In genomic region chr7:19093174-19093521, GRCm38 (mm10) we compare ENCODE assay signal across 8 mouse cellular contexts. TPM values are rescaled to one million over a fixed set of nuclear protein-coding genes. Genes with fewer than 3 reads are reported as not detected.
DNase-seq lines count a peak whose midpoint lies in the region; ATAC-seq and TF ChIP-seq lines count a peak whose summit lies in the region.

No protein-coding gene starts in this region.

- no peaks in the 10 kb centered on the region for H3K9me3 ChIP-seq in forebrain, embryonic 11.5 days (ENCODE audit: control insufficient read depth, low read length)
- H3K9me3 ChIP-seq in heart, postnatal 0 days (replicated peaks; ENCODE audit: control insufficient read depth, low read length), result no peaks in the 10 kb centered on the region
- no peaks in the 10 kb centered on the region for H3K9me3 ChIP-seq in liver, postnatal 0 days (ENCODE audit: low read length)
- no peaks in the 10 kb centered on the region for H3K9me3 ChIP-seq in neural tube, embryonic 13.5 days

- 0% methylated on average over 12 of the region's 15 CpGs for WGBS in bone marrow, adult 2 months
- 0% methylated on average over 15 of the region's 15 CpGs for WGBS in forebrain, embryonic 11.5 days
- 2% methylated on average over 15 of the region's 15 CpGs for WGBS in heart, postnatal 0 days
- WGBS in liver, postnatal 0 days (ENCODE audit: insufficient replicate concordance), result 1% methylated on average over 13 of the region's 15 CpGs
- WGBS in neural tube, embryonic 13.5 days, result under 1% methylated on average over 14 of the region's 15 CpGs

- peak overlapping the region; percentile 95 for H3K4me2 ChIP-seq in forebrain, embryonic 11.5 days (ENCODE audit: low read depth, low read length, severe bottlenecking)
- peak overlapping the region; percentile 90 for H3K4me2 ChIP-seq in heart, postnatal 0 days (ENCODE audit: low read depth, low read length)
- peak overlapping the region; percentile 99 for H3K4me2 ChIP-seq in liver, postnatal 0 days (ENCODE audit: low read depth, low read length)
- H3K4me2 ChIP-seq in neural tube, embryonic 13.5 days, result peak overlapping the region; percentile 95

- peaks cover 13% of the 10 kb centered on the region for H3K27me3 ChIP-seq in forebrain, embryonic 11.5 days (ENCODE audit: control insufficient read depth, insufficient read depth, low read length)
- no peaks in the 10 kb centered on the region for H3K27me3 ChIP-seq in heart, postnatal 0 days (ENCODE audit: control insufficient read depth, insufficient read depth, low read length)
- peaks cover 52% of the 10 kb centered on the region for H3K27me3 ChIP-seq in liver, postnatal 0 days (ENCODE audit: insufficient read depth, low read length)
- H3K27me3 ChIP-seq in neural tube, embryonic 13.5 days, result peaks cover 42% of the 10 kb centered on the region

- no peak for TF ChIP-seq POLR2A in bone marrow, adult 2 months (IDR thresholded peaks at IDR 0.05; ENCODE audit: borderline replicate concordance, control insufficient read depth, low read depth, low read length)

- peak; percentile 90 for TF ChIP-seq CTCF in bone marrow, adult 2 months (IDR thresholded peaks at IDR 0.05; ENCODE audit: control insufficient read depth, insufficient read depth, low read length)
- TF ChIP-seq CTCF in heart, postnatal 0 days (IDR thresholded peaks at IDR 0.05; ENCODE audit: low read depth), result peak; percentile 89
- TF ChIP-seq CTCF in liver, postnatal 0 days (IDR thresholded peaks at IDR 0.05; ENCODE audit: low read depth), result peak; percentile 95

- peak; percentile 80 to 85 for DNase-seq in CD8-positive naive resting alpha-beta T cell, adult 2 months (ENCODE audit: low read depth in 2 of 2, low spot score in 2 of 2)
- peak; percentile 92 for DNase-seq in forebrain, embryonic 11.5 days (ENCODE audit: low spot score)
- DNase-seq in heart, postnatal 0 days (ENCODE audit: low spot score), result peak; percentile 72
- DNase-seq in kidney, postnatal 25 days, result peak; percentile 90 to 93
- DNase-seq in liver, postnatal 0 days, result peak; percentile 90
- peak; percentile 93 for DNase-seq in testis, postnatal 10 days (ENCODE audit: low spot score)

- peak overlapping the region; percentile 56 for H3K9ac ChIP-seq in forebrain, embryonic 11.5 days (ENCODE audit: low read length)
- H3K9ac ChIP-seq in heart, postnatal 0 days (replicated peaks; ENCODE audit: low read depth, low read length), result no peak overlapping the region
- H3K9ac ChIP-seq in liver, postnatal 0 days (replicated peaks), result 0 out of 2 replicates have a peak overlapping the region, but pooled peaks have one; percentile 31
- H3K9ac ChIP-seq in neural tube, embryonic 13.5 days, result peak overlapping the region; percentile 56

- H3K36me3 ChIP-seq in forebrain, embryonic 11.5 days (ENCODE audit: control insufficient read depth, insufficient read depth, low read length), result no peaks in the 10 kb centered on the region
- peaks cover 37% of the 10 kb centered on the region for H3K36me3 ChIP-seq in heart, postnatal 0 days (replicated peaks; ENCODE audit: control insufficient read depth, insufficient read depth, low read length)
- peaks cover 2% of the 10 kb centered on the region; the same call in 1 of the 2 replicates for H3K36me3 ChIP-seq in liver, postnatal 0 days (replicated peaks; ENCODE audit: insufficient read depth, low read length)
- H3K36me3 ChIP-seq in neural tube, embryonic 13.5 days, result peaks cover 37% of the 10 kb centered on the region

- TF ChIP-seq EP300 in heart, postnatal 0 days (IDR thresholded peaks at IDR 0.05; ENCODE audit: low read depth), result no peak
- no peak for TF ChIP-seq EP300 in liver, postnatal 0 days (IDR thresholded peaks at IDR 0.05; ENCODE audit: low read depth)

- no peak overlapping the region for H3K27ac ChIP-seq in bone marrow, adult 2 months (ENCODE audit: control insufficient read depth, insufficient read depth, low read depth, low read length, poor library complexity)
- peak overlapping the region; percentile 76 for H3K27ac ChIP-seq in forebrain, embryonic 11.5 days (ENCODE audit: low read depth, low read length)
- peak overlapping the region; percentile 36; the same call in 1 of the 2 replicates for H3K27ac ChIP-seq in heart, postnatal 0 days (ENCODE audit: low read depth)
- H3K27ac ChIP-seq in liver, postnatal 0 days (ENCODE audit: low read depth), result peak overlapping the region; percentile 61
- H3K27ac ChIP-seq in neural tube, embryonic 13.5 days (replicated peaks), result peak overlapping the region; percentile 78

- H3K4me3 ChIP-seq in bone marrow, adult 2 months (replicated peaks; ENCODE audit: control insufficient read depth, low read depth, low read length), result peak overlapping the region; percentile 34
- peak overlapping the region; percentile 72 for H3K4me3 ChIP-seq in forebrain, embryonic 11.5 days (ENCODE audit: low read depth, low read length)
- H3K4me3 ChIP-seq in heart, postnatal 0 days (ENCODE audit: low read depth, low read length), result peak overlapping the region; percentile 63
- peak overlapping the region; percentile 68 for H3K4me3 ChIP-seq in liver, postnatal 0 days (ENCODE audit: low read depth, low read length)
- H3K4me3 ChIP-seq in neural tube, embryonic 13.5 days, result peak overlapping the region; percentile 59

- ATAC-seq in forebrain, embryonic 11.5 days (replicated peaks; ENCODE audit: low FRiP score), result peak; percentile 44
- peak; percentile 59 for ATAC-seq in heart, postnatal 0 days (ENCODE audit: insufficient read depth, low read depth)
- ATAC-seq in liver, postnatal 0 days, result peak; percentile 66
- ATAC-seq in neural tube, embryonic 13.5 days (ENCODE audit: low read depth), result peak; percentile 45

- H3K4me1 ChIP-seq in bone marrow, adult 2 months (ENCODE audit: control insufficient read depth, insufficient read depth, low read length), result peaks cover 2% of the 10 kb centered on the region; the same call in 1 of the 2 replicates
- H3K4me1 ChIP-seq in forebrain, embryonic 11.5 days (replicated peaks; ENCODE audit: control insufficient read depth, insufficient read depth, low read length), result peaks cover 33% of the 10 kb centered on the region
- H3K4me1 ChIP-seq in heart, postnatal 0 days (ENCODE audit: control insufficient read depth, insufficient read depth), result peaks cover 28% of the 10 kb centered on the region
- peaks cover 26% of the 10 kb centered on the region for H3K4me1 ChIP-seq in liver, postnatal 0 days (ENCODE audit: insufficient read depth)
- peaks cover 58% of the 10 kb centered on the region for H3K4me1 ChIP-seq in neural tube, embryonic 13.5 days (replicated peaks)

RNA-seq across cellular contexts. Expression of gene Six5, which starts 1.2 kb away (rescaled TPM):
- 4.7 and 6.5 TPM in 2 replicates for polyA plus RNA-seq in bone marrow, adult 2 months (2011; ENCODE audit: insufficient read depth, insufficient read length, low replicate concordance, missing spikeins)
- 9.9 and 10.8 TPM in 2 replicates for polyA plus RNA-seq in forebrain, embryonic 11.5 days (2014; fragmentation: Nextera tagmentation; extraction: Ambion mirVana)
- 19.0 and 21.0 TPM in 2 replicates for total RNA-seq in heart, postnatal 0 days (2014; rRNA removed; ENCODE audit: low replicate concordance)
- 3.8 and 4.0 TPM in 2 replicates for polyA plus RNA-seq in heart, postnatal 0 days (2015; fragmentation: Nextera tagmentation; extraction: Ambion mirVana)
- 0.78 and 0.82 TPM in 2 replicates for polyA plus RNA-seq in liver, postnatal 0 days (2015; fragmentation: Nextera tagmentation; extraction: Ambion mirVana)
- 2.5 and 3.2 TPM in 2 replicates for polyA plus RNA-seq in neural tube, embryonic 13.5 days (2015; fragmentation: Nextera tagmentation; extraction: Ambion mirVana)

RNA-seq across cellular contexts. Expression of gene Dmpk, which starts 9.5 kb away (rescaled TPM):
- 25.8 and 42.6 TPM in 2 replicates for polyA plus RNA-seq in bone marrow, adult 2 months (2011; ENCODE audit: insufficient read depth, insufficient read length, low replicate concordance, missing spikeins)
- 12.4 and 13.8 TPM in 2 replicates for polyA plus RNA-seq in forebrain, embryonic 11.5 days (2014; fragmentation: Nextera tagmentation; extraction: Ambion mirVana)
- 184 and 253 TPM in 2 replicates for total RNA-seq in heart, postnatal 0 days (2014; rRNA removed; ENCODE audit: low replicate concordance)
- 97.0 and 98.5 TPM in 2 replicates for polyA plus RNA-seq in heart, postnatal 0 days (2015; fragmentation: Nextera tagmentation; extraction: Ambion mirVana)
- polyA plus RNA-seq in liver, postnatal 0 days (2015; fragmentation: Nextera tagmentation; extraction: Ambion mirVana), result 14.2 and 17.6 TPM in 2 replicates
- polyA plus RNA-seq in neural tube, embryonic 13.5 days (2015; fragmentation: Nextera tagmentation; extraction: Ambion mirVana), result 10.5 and 10.7 TPM in 2 replicates

RNA-seq across cellular contexts. Expression of gene Dmwd, which starts 17.1 kb away (rescaled TPM):
- polyA plus RNA-seq in bone marrow, adult 2 months (2011; ENCODE audit: insufficient read depth, insufficient read length, low replicate concordance, missing spikeins), result 21.4 and 27.7 TPM in 2 replicates
- polyA plus RNA-seq in forebrain, embryonic 11.5 days (2014; fragmentation: Nextera tagmentation; extraction: Ambion mirVana), result 20.9 and 25.4 TPM in 2 replicates
- total RNA-seq in heart, postnatal 0 days (2014; rRNA removed; ENCODE audit: low replicate concordance), result 71.6 and 76.4 TPM in 2 replicates
- polyA plus RNA-seq in heart, postnatal 0 days (2015; fragmentation: Nextera tagmentation; extraction: Ambion mirVana), result 10.6 and 10.9 TPM in 2 replicates
- polyA plus RNA-seq in liver, postnatal 0 days (2015; fragmentation: Nextera tagmentation; extraction: Ambion mirVana), result 3.2 and 4.6 TPM in 2 replicates
- 25.1 and 26.0 TPM in 2 replicates for polyA plus RNA-seq in neural tube, embryonic 13.5 days (2015; fragmentation: Nextera tagmentation; extraction: Ambion mirVana)

RNA-seq across cellular contexts. Expression of gene Gm4969, which starts 25.0 kb away (rescaled TPM):
- not detected in 2 replicates for polyA plus RNA-seq in bone marrow, adult 2 months (2011; ENCODE audit: insufficient read depth, insufficient read length, low replicate concordance, missing spikeins)
- 1.2 and 1.4 TPM in 2 replicates for polyA plus RNA-seq in forebrain, embryonic 11.5 days (2014; fragmentation: Nextera tagmentation; extraction: Ambion mirVana)
- total RNA-seq in heart, postnatal 0 days (2014; rRNA removed; ENCODE audit: low replicate concordance), result 0.19 and 0.69 TPM in 2 replicates
- polyA plus RNA-seq in heart, postnatal 0 days (2015; fragmentation: Nextera tagmentation; extraction: Ambion mirVana), result 0.21 and 0.38 TPM in 2 replicates
- 0.17 TPM in 1 of 2 replicates, not detected in the other for polyA plus RNA-seq in liver, postnatal 0 days (2015; fragmentation: Nextera tagmentation; extraction: Ambion mirVana)
- 2.1 and 2.3 TPM in 2 replicates for polyA plus RNA-seq in neural tube, embryonic 13.5 days (2015; fragmentation: Nextera tagmentation; extraction: Ambion mirVana)

RNA-seq across cellular contexts. Expression of gene Fbxo46, which starts 26.5 kb away (rescaled TPM):
- 3.9 and 4.8 TPM in 2 replicates for polyA plus RNA-seq in bone marrow, adult 2 months (2011; ENCODE audit: insufficient read depth, insufficient read length, low replicate concordance, missing spikeins)
- polyA plus RNA-seq in forebrain, embryonic 11.5 days (2014; fragmentation: Nextera tagmentation; extraction: Ambion mirVana), result 13.6 and 13.9 TPM in 2 replicates
- total RNA-seq in heart, postnatal 0 days (2014; rRNA removed; ENCODE audit: low replicate concordance), result 13.1 and 13.2 TPM in 2 replicates
- polyA plus RNA-seq in heart, postnatal 0 days (2015; fragmentation: Nextera tagmentation; extraction: Ambion mirVana), result 4.9 and 6.2 TPM in 2 replicates
- polyA plus RNA-seq in liver, postnatal 0 days (2015; fragmentation: Nextera tagmentation; extraction: Ambion mirVana), result 3.2 and 3.6 TPM in 2 replicates
- polyA plus RNA-seq in neural tube, embryonic 13.5 days (2015; fragmentation: Nextera tagmentation; extraction: Ambion mirVana), result 17.7 and 18.1 TPM in 2 replicates
